Mouse (Mus musculus): ENCODE measurements around the gene Gm4491. TPM values are rescaled to one million over a fixed set of nuclear protein-coding genes. Genes with fewer than 3 reads are reported as not detected.

Gene Gm4491
- polyA plus RNA-seq, 1 experiment from 2014 or later: not detected

DNA sequence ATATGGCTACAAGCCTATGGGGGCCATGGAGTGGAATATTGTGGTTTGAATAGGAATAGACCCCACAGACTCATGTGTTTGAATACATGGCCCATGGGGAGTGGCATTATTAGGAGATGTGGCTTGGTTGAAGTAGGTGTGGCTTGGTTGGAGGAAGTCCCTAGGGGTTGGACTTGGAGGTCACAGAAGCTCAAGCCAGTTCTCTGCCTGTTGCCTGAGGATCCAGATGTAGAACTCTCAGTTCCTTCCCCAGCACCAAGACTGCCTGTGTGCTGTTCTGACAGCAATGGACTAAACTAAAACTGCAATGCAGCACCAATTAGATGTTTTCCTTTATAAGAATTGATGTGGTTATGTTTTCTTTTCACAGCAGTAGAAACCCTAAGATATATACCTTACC is 49.6 kb downstream of the Gm4491 start:
- H3K9me3 ChIP-seq: no peaks in the 10 kb centered on the region
- no peaks in the 10 kb centered on the region for H3K4me1 ChIP-seq (replicated peaks)
- H3K36me3 ChIP-seq: no peaks in the 10 kb centered on the region
- H3K4me3 ChIP-seq: no peak overlapping the region
- H3K27me3 ChIP-seq (ENCODE audit: insufficient read depth, poor library complexity, severe bottlenecking): no peaks in the 10 kb centered on the region
- H3K27ac ChIP-seq: no peak overlapping the region
- DNase-seq (ENCODE audit: low spot score): no peak

Other genes with a start within 250 kb of the Gm4491 start
- 47.9 and 62.1 TPM in 2 replicates for gene Zmym2, start 229.2 kb downstream of the Gm4491 start, polyA plus RNA-seq (2016; fragmentation: Nextera tagmentation; extraction: Ambion mirVana)
- gene Gja3, start 57.8 kb downstream of the Gm4491 start, polyA plus RNA-seq (2016; fragmentation: Nextera tagmentation; extraction: Ambion mirVana): not detected in 2 replicates
- 4.4 and 9.0 TPM in 2 replicates for gene Gjb2, start 11.2 kb downstream of the Gm4491 start, polyA plus RNA-seq (2016; fragmentation: Nextera tagmentation; extraction: Ambion mirVana)
- 0.92 and 1.5 TPM in 2 replicates for gene Gjb6, start 17.7 kb upstream of the Gm4491 start, polyA plus RNA-seq (2016; fragmentation: Nextera tagmentation; extraction: Ambion mirVana)